Mouse (Mus musculus): Measurements from ENCODE around the gene Tff2.

- TF ChIP-seq CTCF (IDR thresholded peaks at IDR 0.05; ENCODE audit: borderline replicate concordance, control insufficient read depth, extremely low read depth, insufficient read depth, low read length, poor library complexity): no peak
- TF ChIP-seq POLR2A (IDR thresholded peaks at IDR 0.05; ENCODE audit: control insufficient read depth, extremely low read depth, insufficient read depth, low read length, poor library complexity): no peak
Measured at GRCm38 (mm10) chr17:31095570-31095969, 48.5 kb downstream of the Tff2 start.

All from thymus, adult 2 months (tissue).